Mouse (Mus musculus) inflammation-experienced regulatory T-cells, adult 6 months (primary cell): ENCODE results near the gene Ppfibp1. TPM values are rescaled to one million over a fixed set of nuclear protein-coding genes. Genes with fewer than 3 reads are reported as not detected.

Experiments used
- ATAC-seq: one replicate; pipeline ENCODE4 v1.8.0; 2017
- polyA plus RNA-seq, 3 experiments: library from polyadenylated mRNA; unstranded; fragments of 100-300 nt; shearing (Covaris generic); gene quantifications; one replicate each; pipeline ENCODE4 v1.2.1; 2017

Ppfibp1 gene
- polyA plus RNA-seq, 3 experiments from 2014 or later: 7.7 to 14.1 (median 8.8) TPM

DNA sequence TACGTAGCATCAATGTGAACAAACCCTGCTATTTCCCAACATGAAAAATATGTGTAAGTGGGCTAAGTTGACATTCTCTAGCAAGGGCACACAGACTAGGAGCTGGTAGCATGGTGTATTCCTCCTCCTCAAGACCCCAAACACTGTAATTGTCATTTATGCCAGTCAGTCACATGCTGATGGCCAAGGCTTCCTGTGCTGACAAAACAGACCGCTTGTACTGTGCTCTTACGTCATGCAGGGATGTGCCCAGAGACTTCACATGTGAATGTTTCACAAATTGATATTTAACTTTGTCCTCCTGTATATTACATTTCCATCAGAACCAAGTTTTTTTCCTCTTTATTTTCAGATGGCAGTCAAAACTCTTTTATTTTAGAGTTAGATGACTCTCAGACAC, 29.1 kb downstream of the Ppfibp1 start:
- ATAC-seq: no peak

DNA sequence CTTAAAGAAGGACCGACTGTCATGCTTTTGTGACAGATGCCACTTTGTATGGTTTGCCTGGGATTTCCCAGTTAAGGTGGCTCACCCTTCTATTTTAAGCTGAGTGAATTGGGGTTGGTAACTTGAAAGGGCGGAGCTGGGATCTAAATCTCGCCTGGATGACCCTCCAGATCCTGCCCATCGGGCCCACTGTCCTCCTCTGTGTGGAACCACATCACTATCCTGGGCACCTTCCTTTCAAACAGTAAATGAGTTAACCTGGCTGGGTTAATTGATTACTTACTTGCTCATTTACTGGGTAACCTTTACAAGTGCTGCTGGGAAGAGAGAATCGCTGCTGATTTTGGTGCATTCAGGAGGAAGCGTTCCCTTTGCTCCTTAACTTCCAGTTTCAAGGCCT, 30.1 kb downstream of the Ppfibp1 start:
- ATAC-seq: no peak

DNA sequence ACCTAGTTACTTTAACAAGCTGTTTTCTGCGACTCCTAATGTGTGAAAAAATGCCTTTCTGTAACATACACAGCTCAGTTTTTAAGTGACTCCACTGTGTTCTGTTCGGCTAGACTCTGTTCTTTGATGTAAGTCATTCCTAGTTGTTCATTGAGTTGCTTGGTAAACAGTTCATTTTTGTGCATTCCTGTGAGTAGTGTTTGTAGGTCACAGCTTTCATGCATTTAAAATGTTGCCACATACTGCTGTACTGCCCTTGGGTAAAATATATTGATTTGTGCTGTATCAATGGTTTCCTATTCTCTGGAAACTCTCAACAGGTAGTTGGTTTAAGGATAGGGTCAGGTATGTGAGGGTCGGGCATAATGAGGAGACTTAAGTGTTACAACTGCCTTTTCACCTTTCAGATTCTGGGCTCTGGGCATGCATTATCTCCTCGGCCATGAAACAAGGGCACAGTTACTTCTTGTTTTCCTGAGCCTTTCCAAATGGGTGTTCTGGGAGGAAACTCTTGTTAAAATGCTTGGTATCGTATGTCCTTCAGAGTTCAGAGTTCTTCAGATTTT, 38.2 kb downstream of the Ppfibp1 start:
- ATAC-seq: no peak

DNA sequence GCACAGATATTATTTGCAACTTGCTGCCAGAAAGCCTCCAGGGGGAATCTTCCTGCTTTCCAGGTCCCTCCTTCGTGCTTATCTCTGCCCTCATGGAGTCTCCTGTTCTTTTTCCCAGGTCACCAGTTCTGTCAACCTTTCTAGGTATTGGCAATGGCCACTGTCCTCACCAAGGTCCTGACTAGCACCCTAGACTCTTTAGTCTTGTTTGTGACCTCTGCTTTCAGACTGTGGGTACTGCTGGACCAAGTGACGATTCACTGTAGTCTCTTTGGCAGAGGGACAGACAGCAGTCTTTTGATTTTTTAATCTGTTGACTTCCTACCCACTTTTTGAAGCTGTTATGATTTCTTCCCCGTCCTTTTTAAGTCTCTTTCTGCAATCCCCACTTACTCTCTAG, 39.8 kb downstream of the Ppfibp1 start:
- no peak for ATAC-seq

DNA sequence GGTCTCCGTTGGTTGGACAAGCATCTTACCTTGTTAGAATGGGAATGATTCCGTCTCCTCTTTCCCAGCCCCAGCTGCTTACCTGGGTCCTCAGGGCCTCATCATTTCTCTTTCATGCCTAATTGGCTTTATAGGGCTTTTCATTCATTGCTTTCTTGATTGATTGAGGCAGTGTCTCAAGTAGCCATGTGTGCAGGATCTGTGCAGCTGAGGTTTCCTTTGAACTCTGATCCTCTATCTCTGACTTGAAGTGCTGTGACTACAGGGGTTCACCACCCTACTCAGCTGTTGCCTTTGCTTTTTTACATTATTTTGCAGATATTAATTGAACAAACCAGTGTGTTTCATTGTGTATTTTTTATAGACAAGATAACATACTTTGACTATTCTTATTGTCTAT, 40.7 kb downstream of the Ppfibp1 start:
- no peak for ATAC-seq

DNA sequence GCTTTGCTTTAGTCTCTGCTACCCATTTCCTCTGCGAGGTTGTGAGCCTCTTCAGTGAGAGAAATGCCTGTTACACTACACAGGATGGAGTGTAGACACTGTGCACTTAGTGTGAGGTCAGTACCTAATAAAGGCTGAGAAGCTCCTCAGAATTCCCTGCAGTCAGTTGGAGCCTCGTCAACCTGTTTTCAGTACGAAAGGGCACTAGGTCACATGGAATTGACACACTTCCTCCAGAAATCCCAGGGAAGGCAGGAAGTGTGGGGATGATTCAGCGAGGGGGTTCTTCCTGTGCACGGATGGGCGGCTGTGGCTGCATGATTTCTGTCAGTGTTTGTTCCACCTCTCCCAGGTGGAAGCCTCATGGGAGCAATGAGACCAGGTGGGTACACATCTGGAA, 44.8 kb downstream of the Ppfibp1 start:
- ATAC-seq: no peak

DNA sequence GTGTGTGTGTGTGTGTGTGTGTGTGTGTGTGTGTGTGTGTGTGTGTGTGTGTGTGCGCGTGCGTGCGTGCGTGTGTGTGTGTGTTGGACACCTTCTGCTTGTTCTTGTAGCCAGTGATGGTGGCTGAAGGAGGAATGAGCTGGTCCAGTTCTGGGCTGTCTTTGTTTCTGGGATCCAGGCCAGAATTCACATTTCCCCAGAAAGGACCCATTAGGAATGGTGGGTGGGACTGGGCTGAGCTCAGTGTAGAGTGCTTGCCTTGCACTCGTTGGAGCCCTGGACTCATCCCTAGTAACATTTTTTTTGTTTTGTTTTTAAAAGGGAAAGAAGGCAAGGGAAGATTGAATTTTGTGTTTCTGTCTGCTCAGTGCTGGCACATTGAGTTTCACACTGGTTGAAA, 47.7 kb downstream of the Ppfibp1 start:
- no peak for ATAC-seq

DNA sequence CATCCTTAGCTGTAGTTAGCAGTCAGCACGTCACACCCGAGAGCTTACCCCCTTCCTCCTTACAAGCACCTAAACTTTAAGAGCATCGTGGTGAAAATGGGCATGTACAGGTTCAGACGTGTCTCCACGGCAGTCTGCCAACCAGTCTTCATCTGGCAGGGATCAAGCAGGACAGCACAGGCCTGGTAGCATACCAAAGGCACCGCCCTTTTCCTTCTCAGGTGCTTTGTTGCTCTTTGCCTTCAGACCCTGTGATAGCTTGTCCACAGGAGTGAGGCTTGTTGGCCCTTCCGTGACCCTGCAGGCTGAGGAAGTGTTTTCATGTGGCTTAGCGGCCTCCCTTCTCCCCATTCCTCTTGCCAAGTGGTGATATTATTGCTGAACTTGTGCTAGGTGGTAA, 50.7 kb downstream of the Ppfibp1 start:
- no peak for ATAC-seq

DNA sequence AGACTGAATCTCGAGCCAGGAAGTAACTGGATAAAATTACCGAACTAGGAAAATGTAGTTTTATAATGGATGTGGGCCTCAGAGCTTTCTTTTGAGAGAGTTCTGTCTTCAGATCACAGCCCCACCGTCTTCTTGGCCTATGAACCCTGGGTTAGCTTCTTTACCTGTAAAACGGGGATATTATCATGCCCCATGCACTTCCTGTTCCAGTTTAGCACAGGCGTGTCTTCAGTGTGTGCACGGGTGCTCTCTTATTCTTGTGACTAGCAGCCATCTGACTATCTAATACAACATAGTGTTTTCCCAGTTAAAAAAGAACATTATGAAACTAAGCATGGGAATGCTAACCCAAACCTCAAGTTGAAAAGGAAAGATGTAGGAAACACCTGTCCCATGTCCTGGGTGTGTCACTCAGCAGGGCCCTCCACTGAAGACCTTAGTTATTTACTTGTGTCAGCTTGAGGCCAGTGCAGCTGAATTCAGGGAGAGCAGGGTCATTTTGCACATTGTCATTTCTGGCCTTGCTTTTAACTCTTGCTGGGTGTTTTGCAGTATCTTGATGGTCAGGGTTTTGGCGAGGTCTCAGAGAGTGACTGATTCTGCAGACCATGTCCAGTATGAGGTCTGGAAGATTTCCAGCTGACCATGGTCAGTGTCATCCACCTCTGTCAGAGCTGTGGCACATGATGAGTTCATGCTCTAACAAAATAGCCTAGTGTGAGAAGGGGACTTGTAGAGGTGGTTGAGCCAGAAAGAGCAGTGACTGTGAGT, 53.4 kb downstream of the Ppfibp1 start:
- ATAC-seq: no peak

DNA sequence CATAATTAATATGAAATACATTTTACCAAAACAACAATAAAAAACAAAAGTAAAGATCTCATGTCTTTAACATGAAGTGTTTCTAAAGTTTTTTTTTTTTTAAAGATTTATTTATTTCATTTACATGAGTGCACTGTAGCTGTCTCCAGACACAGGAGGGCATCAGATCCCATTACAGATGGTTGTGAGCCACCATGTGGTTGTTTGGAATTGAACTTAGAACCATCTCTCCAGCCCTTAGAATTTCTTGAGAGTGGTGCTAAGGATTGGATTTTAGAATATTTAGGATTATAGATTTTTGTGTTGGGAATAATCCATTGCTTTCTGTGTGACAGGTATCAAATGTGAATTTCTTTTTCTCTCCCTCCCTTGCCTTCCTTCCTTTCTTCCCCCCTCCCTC, 55.7 kb downstream of the Ppfibp1 start:
- no peak for ATAC-seq

DNA sequence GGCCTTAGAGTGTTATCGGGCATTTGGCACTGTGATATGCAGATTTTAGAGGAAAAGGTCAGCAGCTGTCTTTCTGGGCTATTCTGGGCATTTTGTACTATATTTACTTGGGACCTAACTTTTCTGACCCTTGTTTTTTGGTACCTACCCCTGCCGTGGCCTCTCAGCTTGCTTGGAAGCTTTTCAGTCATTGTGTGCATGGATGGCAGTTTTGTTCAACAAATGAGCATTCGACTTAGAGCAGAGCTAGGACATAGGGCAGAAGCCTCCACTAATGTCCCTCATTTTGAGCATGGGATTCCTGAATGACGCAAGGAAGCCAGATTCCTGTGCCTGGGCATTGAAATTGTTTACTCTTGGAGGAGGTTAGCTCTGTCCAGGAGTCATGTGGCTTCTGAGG, 56.5 kb downstream of the Ppfibp1 start:
- ATAC-seq: no peak

DNA sequence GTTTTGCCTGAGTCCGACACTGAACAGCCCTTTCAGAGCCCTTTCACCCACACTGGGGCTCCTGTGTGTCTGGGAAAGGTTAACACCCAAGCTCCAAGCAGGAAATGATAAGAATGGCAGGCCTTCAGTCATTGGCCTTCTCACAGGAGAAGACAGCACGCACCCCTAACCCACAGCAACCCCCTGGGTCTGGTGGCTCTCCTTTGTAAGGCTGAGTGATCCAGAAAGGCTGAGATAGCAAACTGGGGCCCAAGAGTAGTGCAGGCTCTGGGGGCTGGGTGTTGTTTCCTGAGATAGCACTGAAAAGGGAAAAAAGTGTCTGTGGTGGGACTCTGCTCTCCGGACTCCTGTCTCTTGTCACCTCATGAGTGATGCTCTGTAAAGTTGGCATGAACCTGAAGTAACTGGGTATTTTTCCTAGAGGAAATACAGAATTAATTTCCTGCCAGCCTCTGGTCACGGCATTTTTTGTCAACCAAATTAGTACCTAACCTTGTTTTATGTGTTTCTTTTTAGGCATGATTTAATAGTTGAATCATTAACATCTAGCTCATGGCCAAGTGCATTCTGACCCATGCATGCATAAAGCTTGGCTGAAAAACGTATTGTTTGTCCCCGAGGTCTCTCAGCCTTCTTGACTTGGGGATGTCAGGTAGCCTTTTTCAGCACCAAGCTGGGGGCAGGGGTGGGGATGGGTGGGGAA, 58.2 kb downstream of the Ppfibp1 start:
- ATAC-seq: no peak

DNA sequence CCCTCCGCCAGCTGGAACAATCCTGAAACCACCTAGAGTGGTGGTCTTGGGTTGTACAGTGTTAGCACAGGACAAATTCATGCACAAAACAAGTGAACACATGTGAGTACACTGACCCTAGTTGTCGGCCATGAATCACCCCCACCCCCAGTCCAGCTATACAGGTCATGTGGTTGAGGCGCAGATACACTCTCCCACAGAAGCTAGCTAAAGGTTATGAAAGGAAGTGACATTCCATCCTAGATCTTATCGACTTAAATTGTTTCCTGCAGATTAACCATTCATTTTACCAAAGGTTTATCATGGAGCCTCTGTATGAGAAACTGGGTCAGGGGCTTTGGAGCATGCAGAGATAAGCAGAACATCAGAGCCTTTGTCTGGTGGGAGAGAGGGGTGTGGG, 58.9 kb downstream of the Ppfibp1 start:
- ATAC-seq: no peak

DNA sequence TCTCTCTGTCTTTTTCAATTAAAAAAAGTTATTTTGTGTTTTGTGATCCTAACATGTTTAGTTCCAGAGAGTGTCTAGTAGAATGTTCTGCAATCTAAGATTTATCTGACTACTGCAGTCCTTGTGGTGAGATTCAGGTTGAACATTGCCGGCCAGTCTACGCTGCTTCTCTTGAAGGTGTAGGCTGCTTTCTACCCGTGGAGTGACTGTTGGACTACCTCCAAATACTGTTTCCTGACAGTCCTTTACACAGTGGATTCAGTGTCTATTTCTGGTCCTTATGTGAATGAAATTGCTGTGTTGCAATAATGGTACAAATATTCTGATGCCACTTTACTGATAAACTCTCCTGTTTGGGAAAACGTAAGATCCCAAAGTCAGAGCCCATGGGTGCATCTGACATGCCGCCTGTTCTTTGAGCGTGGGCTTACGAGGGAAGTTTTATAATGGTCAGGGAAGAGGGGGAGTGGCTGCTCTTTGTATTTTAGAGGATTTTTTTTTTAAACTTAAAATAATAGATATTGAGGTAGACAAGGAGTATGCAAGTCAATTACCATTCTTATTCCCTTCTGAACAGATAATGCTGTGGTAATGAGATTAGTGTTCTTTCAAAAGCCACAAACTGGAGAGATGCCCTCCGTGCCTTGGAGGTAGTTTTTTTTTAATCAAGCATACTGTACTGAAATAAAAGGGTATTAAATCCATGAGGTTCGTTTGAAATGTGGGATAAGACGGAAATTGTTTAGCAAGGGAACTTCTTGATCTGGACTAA, 61.6 kb downstream of the Ppfibp1 start:
- no peak for ATAC-seq

DNA sequence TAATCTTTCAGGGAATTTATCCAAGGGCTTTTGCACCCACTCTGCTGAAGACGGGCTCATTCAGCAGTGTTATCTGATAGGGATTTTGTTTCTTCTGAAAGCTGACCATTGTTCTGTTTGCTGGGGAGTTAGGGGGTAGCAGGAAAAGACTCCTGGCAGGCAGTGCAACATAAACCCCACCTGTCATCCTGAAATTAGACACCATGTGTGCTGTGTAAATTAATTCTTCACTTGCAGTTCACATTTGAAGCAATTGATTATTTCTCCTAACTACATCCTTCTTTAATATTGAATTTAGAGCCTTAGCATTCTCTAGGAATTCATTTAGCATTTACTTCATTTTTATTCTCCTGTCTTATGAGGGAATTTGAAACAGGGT, 62.2 kb downstream of the Ppfibp1 start:
- ATAC-seq: no peak

DNA sequence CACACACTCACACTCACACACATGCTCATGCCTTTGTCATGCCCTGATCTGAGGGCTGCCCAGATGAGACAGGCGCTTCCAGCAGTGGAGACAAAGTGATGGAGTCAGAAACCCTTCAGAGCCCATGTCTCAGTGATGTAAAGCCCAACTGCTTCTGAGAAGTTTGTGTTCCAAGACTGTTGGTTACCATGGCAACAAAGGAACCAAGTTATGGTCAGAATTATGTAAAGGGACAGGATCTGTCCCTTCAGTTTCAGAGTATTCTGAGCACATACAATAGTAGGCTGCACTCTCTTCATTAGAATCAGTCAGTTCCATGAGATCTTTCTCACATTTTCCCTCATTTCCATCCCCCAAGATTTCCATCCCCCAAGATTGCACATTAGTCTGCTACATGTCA, 66.0 kb downstream of the Ppfibp1 start, which contains the start of gene 1700034J05Rik:
TSS of gene 1700034J05Rik (minus strand) at position 165 of the 400 bp plus-strand sequence.
- ATAC-seq: no peak

DNA sequence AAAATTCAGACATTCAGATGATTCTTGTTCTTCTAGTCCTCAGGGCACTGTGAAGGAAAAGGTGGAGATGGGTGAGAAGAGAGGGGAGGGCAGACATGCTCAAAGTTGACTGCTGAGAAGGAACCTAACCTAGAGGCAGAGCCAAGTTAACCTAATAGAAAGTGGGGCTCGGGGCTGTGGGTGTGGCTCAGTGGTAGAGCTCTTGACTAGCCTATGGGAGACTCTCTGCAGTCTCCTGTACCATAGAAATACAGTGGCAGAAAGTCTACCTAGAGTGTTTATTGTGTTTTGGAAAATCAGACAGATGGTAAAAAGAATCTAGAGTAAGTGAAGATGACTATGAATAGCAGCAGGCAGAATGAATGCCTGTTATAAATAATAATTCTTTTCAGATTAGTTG, 67.2 kb downstream of the Ppfibp1 start:
- ATAC-seq: no peak

DNA sequence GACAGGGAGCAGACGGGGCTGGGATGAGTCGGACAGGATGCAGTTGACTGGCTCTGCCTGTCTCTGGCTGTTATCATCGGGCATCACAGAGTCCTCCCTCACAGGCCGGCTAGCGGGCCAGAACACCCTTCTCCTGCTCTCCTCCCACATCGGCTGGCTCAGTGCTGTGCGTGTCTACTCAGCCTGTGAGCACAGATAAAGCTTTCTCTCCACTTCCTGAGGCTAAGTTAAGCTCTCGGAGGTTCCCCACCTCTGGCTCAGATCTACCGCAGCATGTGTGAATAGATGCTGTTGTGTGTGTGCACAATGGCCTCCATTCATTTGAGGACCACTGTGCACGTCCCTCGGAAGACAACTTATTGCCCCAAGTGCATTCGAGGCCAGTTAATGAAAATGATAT, 67.6 kb downstream of the Ppfibp1 start:
- ATAC-seq: no peak

DNA sequence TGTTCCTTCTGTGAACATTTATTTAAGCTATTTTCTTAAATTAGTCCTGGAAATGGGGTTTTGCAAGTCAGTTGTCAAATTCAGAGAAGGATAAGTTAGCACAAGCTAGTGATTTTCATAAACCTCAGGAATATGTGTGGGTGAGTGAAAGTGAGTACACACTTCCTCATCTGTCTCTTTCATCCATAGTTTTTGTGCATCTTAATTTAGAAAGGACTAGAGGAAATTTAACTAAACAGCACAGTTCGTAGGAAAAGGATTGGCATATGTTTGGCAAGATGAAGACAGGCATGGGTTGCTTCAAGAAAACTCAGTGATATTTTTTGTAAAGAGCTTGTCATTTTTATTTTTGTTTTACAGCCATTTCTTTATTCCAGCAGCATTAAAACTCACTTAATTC, 68.7 kb downstream of the Ppfibp1 start:
- ATAC-seq: no peak

DNA sequence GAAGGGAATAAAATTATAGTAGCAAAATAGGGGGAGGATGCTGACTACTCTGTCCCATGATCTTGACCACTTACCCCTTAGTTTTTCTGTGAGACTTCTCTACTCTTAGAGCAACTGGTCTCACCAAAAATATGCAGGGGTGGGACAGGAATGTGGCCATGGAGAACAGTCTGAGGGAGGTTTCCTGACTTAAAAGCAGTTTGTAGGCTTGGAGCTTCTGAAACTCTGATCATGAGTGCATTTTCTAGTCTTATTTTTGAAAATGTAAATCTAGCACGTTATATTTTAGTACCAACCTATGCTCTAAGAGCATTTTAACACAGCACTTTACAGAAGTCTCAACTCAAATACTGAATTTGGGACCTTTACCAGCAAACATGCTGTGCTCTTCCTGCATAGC, 70.4 kb downstream of the Ppfibp1 start:
- ATAC-seq: no peak

DNA sequence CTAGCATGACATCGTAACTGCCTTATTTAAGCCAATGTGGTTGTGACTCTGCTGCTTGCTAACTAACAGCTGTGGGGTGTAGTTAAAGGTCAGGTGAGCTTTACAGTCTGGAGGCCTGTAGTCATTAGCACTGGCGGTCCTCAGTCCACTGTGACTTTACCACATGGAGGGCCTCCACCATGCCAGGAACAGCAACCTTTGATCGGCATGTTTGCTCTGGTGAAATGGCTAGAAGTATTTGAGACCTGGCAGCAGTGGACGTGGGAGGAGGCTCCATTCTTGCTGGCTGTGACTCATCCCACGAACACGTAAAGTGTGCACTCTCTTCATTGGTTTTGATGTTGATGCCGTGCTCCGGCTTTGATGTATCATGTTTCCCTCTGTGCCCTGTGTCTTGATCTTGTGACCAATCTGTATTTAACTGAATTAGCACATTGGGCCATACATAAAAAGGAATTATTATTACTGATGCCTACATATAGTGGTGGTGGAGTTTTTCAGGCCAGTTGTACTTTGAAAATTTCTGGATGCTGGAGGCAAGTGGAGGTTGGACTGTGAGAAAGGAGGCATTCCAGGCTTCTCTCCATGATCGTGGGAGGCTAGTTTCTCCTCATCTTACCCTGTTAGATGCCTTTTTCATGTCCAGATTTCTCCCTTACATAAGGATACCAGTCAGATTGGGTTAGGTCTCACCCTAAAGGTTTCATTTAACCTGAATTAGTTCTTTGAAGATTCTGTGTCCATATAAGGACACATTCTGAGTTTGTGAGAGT, 71.8 kb downstream of the Ppfibp1 start:
- ATAC-seq: peak; percentile 93

DNA sequence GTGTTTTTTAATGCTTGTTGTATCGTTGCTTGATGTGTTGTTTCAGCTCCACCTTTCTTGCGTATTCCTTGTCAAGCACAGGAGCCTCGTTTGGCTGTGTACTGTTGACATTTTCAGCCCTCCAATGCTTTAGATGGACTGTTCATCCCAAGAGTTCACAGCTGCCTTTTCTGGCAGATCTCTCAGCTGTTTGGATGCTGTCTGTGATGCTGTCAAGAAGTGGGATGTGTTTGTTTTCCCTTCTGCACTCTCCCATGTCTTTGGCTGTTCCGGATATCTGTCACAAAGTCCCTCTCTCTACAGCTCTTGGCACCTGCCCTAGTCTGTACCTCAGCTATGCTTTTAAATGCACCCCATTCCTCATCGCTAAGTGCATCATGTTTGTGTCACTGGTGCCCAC, 72.7 kb downstream of the Ppfibp1 start:
- no peak for ATAC-seq
